Mouse (Mus musculus) forebrain, embryonic 10.5 days (tissue): ENCODE results near the gene Rtn4r. TPM values are rescaled to one million over a fixed set of nuclear protein-coding genes. Genes with fewer than 3 reads are reported as not detected.

Experiments used
- DNase-seq: peaks from one replicate; pipeline ENCODE4 v3.0.0-alpha.2; 2017; ENCODE audit warnings: low spot score; ENCODE audit errors: extremely low spot score
- H3K27ac ChIP-seq: fragments of 300-500 bp; sonication (generic); 2 replicates; pipeline ENCODE4 v1.5.1; 2016; ENCODE audit warnings: mild to moderate bottlenecking
- H3K27me3 ChIP-seq: fragments of 300-500 bp; sonication (generic); 2 replicates; pipeline ENCODE4 v1.6.1; 2016; ENCODE audit warnings: mild to moderate bottlenecking; ENCODE audit not compliant: poor library complexity, severe bottlenecking
- H3K36me3 ChIP-seq: fragments of 300-500 bp; sonication (generic); replicated peaks from 2 replicates; pipeline ENCODE4 v1.6.1; 2016; ENCODE audit warnings: mild to moderate bottlenecking, moderate library complexity
- H3K4me1 ChIP-seq: fragments of 300-500 bp; sonication (generic); 2 replicates; pipeline ENCODE4 v1.6.1; 2016
- H3K4me3 ChIP-seq: fragments of 300-500 bp; sonication (generic); 2 replicates; pipeline ENCODE4 v1.5.1; 2016; ENCODE audit warnings: mild to moderate bottlenecking, moderate library complexity
- H3K9me3 ChIP-seq: fragments of 300-500 bp; sonication (generic); 2 replicates; pipeline ENCODE4 v1.6.1; 2016; ENCODE audit warnings: mild to moderate bottlenecking, moderate library complexity
- WGBS: fragments of 180-500 bp; shearing (Covaris S2); methylation state at CpG from one replicate; pipeline ENCODE4 v1.1.7; 2016; 5-methylcytosine and 5-hydroxymethylcytosine counted together
- polyA plus RNA-seq: library from polyadenylated mRNA; unstranded; fragments of >200 nt; fragmentation: Nextera tagmentation; extraction: Ambion mirVana; gene quantifications from 2 replicates; pipeline ENCODE4 v1.2.1, GENCODE M21; 2016

Rtn4r gene
- 0.87 and 1.2 TPM in 2 replicates for polyA plus RNA-seq

GRCm38 (mm10) chr16:18127241-18127861 lies at the start of gene Rtn4r:
Rtn4r (plus strand) TSS chr16:18127642.
- Histone ChIP-seq H3K36me3 (no peaks in the 10 kb centered on the region), H3K4me3 (peak within 1 kb of the TSS; percentile 78), H3K9me3 (no peaks in the 10 kb centered on the region), H3K27me3 (peaks cover 89% of the 10 kb centered on the region), H3K4me1 (peaks cover 18% of the 10 kb centered on the region), H3K27ac (peak within 1 kb of the TSS; percentile 85)
- DNase-seq, result peak; percentile 62
- under 1% methylated on average over 91 of the region's 96 CpGs for WGBS

GRCm38 (mm10) chr16:18078314-18079015 lies 49.0 kb upstream of the Rtn4r start:
- Histone ChIP-seq H3K4me3 (no peak overlapping the region), H3K4me1 (0 out of 2 replicates have a peak, but pooled peaks cover 5% of the 10 kb centered on the region), H3K27me3 (no peaks in the 10 kb centered on the region), H3K9me3 (no peaks in the 10 kb centered on the region), H3K27ac (no peak overlapping the region), H3K36me3 (peaks cover 42% of the 10 kb centered on the region)
- no peak for DNase-seq
- WGBS, result 82% methylated on average over 5 of the region's 5 CpGs

- 73% methylated on average over 2 of the region's 2 CpGs for WGBS
- Histone ChIP-seq H3K4me1 (0 out of 2 replicates have a peak, but pooled peaks cover 5% of the 10 kb centered on the region), H3K36me3 (peaks cover 34% of the 10 kb centered on the region), H3K9me3 (no peaks in the 10 kb centered on the region), H3K27ac (no peak overlapping the region), H3K4me3 (no peak overlapping the region), H3K27me3 (no peaks in the 10 kb centered on the region)
- no peak for DNase-seq
These were observed 48.1 kb upstream of the Rtn4r start for GRCm38 (mm10) chr16:18079300-18079699.

DNA sequence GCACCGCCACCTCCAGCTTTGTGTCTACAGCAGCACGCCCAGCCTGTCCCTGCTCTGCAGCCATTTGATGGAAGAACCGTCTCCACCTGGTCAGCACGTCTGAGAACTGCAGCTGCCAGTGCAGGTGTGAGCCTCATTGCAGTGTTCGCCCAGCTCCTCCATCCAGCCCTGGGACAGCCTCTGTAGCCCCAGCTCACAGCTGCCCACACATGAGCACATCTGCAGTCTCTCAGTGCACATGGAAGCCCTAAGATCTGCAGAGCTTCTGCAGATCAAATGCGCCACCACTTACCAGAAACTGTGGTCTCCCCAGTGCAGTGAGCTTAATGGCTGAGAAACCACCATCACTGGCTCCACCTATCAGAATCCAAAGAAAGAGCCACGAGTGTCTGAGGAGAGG lies 47.3 kb upstream of the Rtn4r start:
- 87% methylated on average over 7 of the region's 7 CpGs for WGBS

GRCm38 (mm10) chr16:18081149-18081827 lies 46.2 kb upstream of the Rtn4r start:
- Histone ChIP-seq H3K27ac (no peak overlapping the region), H3K27me3 (no peaks in the 10 kb centered on the region), H3K4me1 (0 out of 2 replicates have a peak, but pooled peaks cover 12% of the 10 kb centered on the region), H3K36me3 (peaks cover 28% of the 10 kb centered on the region), H3K9me3 (no peaks in the 10 kb centered on the region), H3K4me3 (no peak overlapping the region)
- 86% methylated on average over 10 of the region's 10 CpGs for WGBS
- DNase-seq, result no peak

More for the DNA sequence above, 47.3 kb upstream of the Rtn4r start:
- Histone ChIP-seq H3K9me3 (no peaks in the 10 kb centered on the region), H3K27ac (no peak overlapping the region), H3K4me3 (no peak overlapping the region), H3K4me1 (0 out of 2 replicates have a peak, but pooled peaks cover 7% of the 10 kb centered on the region), H3K27me3 (no peaks in the 10 kb centered on the region), H3K36me3 (peaks cover 30% of the 10 kb centered on the region)
- no peak for DNase-seq

GRCm38 (mm10) chr16:18082291-18082690 lies 45.2 kb upstream of the Rtn4r start:
- no peak for DNase-seq
- peaks cover 5% of the 10 kb centered on the region; the same call in 1 of the 2 replicates for H3K27me3 ChIP-seq
- peaks cover 15% of the 10 kb centered on the region for H3K4me1 ChIP-seq
- WGBS, result 91% methylated on average over 1 of the region's 1 CpGs
- H3K9me3 ChIP-seq, result no peaks in the 10 kb centered on the region
- H3K4me3 ChIP-seq, result no peak overlapping the region
- no peak overlapping the region for H3K27ac ChIP-seq
- H3K36me3 ChIP-seq, result peaks cover 19% of the 10 kb centered on the region

GRCm38 (mm10) chr16:18083231-18083951 lies 44.1 kb upstream of the Rtn4r start:
- no peak for DNase-seq
- H3K4me1 ChIP-seq, result peaks cover 26% of the 10 kb centered on the region
- 88% methylated on average over 18 of the region's 18 CpGs for WGBS
- peaks cover 15% of the 10 kb centered on the region for H3K27me3 ChIP-seq
- H3K9me3 ChIP-seq, result no peaks in the 10 kb centered on the region
- no peak overlapping the region for H3K27ac ChIP-seq
- H3K4me3 ChIP-seq, result no peak overlapping the region
- peaks cover 15% of the 10 kb centered on the region for H3K36me3 ChIP-seq

DNA sequence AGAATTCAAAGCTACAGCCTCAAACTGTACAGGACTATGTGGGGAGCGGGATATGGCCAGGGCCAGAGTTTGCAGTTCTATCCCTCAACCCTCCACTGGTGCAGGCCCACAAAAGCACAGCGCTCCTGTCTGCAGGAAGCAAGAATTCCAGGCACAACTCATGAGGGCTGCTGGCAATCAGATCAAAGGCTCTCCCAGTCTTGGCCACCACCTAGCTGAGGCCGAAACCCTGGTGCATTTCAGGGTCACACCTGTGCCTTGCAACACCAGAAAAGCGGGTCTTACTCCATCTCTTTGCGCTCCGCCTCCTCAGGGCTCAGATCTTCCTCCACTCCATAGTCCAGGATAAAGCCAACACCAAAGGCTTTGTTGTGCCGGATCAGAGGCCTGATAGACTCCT lies 43.2 kb upstream of the Rtn4r start:
- H3K9me3 ChIP-seq, result no peaks in the 10 kb centered on the region
- H3K4me1 ChIP-seq, result peaks cover 32% of the 10 kb centered on the region
- peaks cover 15% of the 10 kb centered on the region for H3K36me3 ChIP-seq
- H3K4me3 ChIP-seq, result no peak overlapping the region
- H3K27me3 ChIP-seq, result peaks cover 15% of the 10 kb centered on the region
- no peak overlapping the region for H3K27ac ChIP-seq
- no peak for DNase-seq
- 90% methylated on average over 7 of the region's 7 CpGs for WGBS

DNA sequence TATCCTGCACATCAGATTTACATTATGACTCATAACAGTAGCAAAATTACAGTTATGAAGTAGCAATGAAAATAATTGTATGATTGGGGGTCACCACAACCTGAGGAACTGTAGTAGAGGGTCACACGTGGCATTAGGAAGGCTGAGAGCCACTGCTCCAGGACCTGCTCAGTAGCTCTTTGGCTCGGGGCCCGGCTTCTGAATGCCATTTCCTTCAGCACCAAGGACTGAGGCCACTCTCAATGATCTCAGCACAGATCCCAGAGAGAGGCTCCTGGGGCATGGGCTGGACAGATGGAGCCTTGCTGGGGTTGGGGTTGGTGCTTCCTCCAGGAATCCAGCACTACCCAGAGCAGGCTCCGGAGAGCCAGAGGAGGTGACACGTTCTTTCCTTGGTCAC lies 40.3 kb upstream of the Rtn4r start:
- Histone ChIP-seq H3K27me3 (peaks cover 15% of the 10 kb centered on the region), H3K4me1 (peaks cover 46% of the 10 kb centered on the region), H3K4me3 (no peak overlapping the region), H3K36me3 (peaks cover 4% of the 10 kb centered on the region; the same call in 1 of the 2 replicates), H3K9me3 (no peaks in the 10 kb centered on the region), H3K27ac (no peak overlapping the region)
- no peak for DNase-seq
- 88% methylated on average over 5 of the region's 5 CpGs for WGBS

DNA sequence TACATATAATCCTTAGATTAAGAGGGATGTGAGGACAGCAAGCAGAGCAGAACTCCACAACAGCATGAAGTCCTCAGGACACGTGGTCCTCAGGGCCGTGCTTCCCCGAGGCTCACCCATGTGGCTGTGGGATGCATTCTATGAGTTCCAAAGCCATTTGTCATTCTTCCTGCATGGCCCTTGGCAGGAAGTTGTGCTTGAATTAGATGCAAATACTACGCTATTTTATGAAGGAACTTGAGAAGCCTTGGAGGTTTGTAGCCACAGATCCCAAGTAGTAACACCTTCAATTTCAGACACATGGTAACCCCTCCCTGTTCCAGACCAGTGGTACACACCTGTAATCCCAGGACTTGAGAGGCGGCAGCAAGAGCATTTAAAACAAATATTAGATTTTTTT lies 31.1 kb upstream of the Rtn4r start:
- Histone ChIP-seq H3K9me3 (no peaks in the 10 kb centered on the region), H3K4me3 (no peak overlapping the region), H3K4me1 (no peaks in the 10 kb centered on the region), H3K27me3 (no peaks in the 10 kb centered on the region), H3K27ac (no peak overlapping the region), H3K36me3 (no peaks in the 10 kb centered on the region)
- 80% methylated on average over 5 of the region's 5 CpGs for WGBS
- no peak for DNase-seq

- Histone ChIP-seq H3K27me3 (no peaks in the 10 kb centered on the region), H3K27ac (no peak overlapping the region), H3K4me3 (no peak overlapping the region), H3K4me1 (peaks cover 5% of the 10 kb centered on the region; the same call in 1 of the 2 replicates), H3K9me3 (no peaks in the 10 kb centered on the region), H3K36me3 (no peaks in the 10 kb centered on the region)
- no peak for DNase-seq
- 75% methylated on average over 4 of the region's 4 CpGs for WGBS
These were observed 24.6 kb upstream of the Rtn4r start for GRCm38 (mm10) chr16:18102816-18103215.

- peaks cover 5% of the 10 kb centered on the region; the same call in 1 of the 2 replicates for H3K4me1 ChIP-seq
- WGBS, result 86% methylated on average over 1 of the region's 1 CpGs
- no peak overlapping the region for H3K4me3 ChIP-seq
- no peak for DNase-seq
- H3K27me3 ChIP-seq, result no peaks in the 10 kb centered on the region
- H3K9me3 ChIP-seq, result no peaks in the 10 kb centered on the region
- H3K27ac ChIP-seq, result no peak overlapping the region
- no peaks in the 10 kb centered on the region for H3K36me3 ChIP-seq
These were observed 24.1 kb upstream of the Rtn4r start for GRCm38 (mm10) chr16:18103366-18103765.
